Mouse (Mus musculus): Measurements from ENCODE around the gene Arpc3. TPM values are rescaled to one million over a fixed set of nuclear protein-coding genes. Genes with fewer than 3 reads are reported as not detected.

Gene Arpc3
- polyA plus RNA-seq, 1 experiment, result 203 TPM

- Histone ChIP-seq H3K4me1 (ENCODE audit: control insufficient read depth, insufficient read depth, low read length) (peaks cover 10% of the 10 kb centered on the region; the same call in 1 of the 2 replicates), H3K27ac (ENCODE audit: insufficient read depth, low read length) (no peak overlapping the region), H3K27me3 (ENCODE audit: control insufficient read depth, insufficient read depth, low read length) (no peaks in the 10 kb centered on the region), H3K4me3 (replicated peaks; ENCODE audit: insufficient read depth, low read depth, low read length) (no peak overlapping the region)
- DNase-seq, result no peak
- TF ChIP-seq POLR2A (IDR thresholded peaks at IDR 0.05; ENCODE audit: borderline replicate concordance, insufficient read depth, low read length) (no peak), CTCF (IDR thresholded peaks at IDR 0.05; ENCODE audit: borderline replicate concordance, insufficient read depth, low read depth, low read length) (no peak)
Observed at GRCm38 (mm10) chr5:122390671-122391070, 1.0 kb upstream of the Arpc3 start.

GRCm38 (mm10) chr5:122391178-122391785 is 396 bp upstream of the Arpc3 start:
- 47% methylated on average over 16 of the region's 16 CpGs for WGBS
- no peak overlapping the region for H3K4me3 ChIP-seq (replicated peaks; ENCODE audit: insufficient read depth, low read depth, low read length)
- no peaks in the 10 kb centered on the region for H3K27me3 ChIP-seq (ENCODE audit: control insufficient read depth, insufficient read depth, low read length)
- H3K27ac ChIP-seq (ENCODE audit: insufficient read depth, low read length), result no peak overlapping the region
- DNase-seq, result no peak
- peaks cover 10% of the 10 kb centered on the region; the same call in 1 of the 2 replicates for H3K4me1 ChIP-seq (ENCODE audit: control insufficient read depth, insufficient read depth, low read length)
- TF ChIP-seq POLR2A (IDR thresholded peaks at IDR 0.05; ENCODE audit: borderline replicate concordance, insufficient read depth, low read length), result no peak
- TF ChIP-seq CTCF (IDR thresholded peaks at IDR 0.05; ENCODE audit: borderline replicate concordance, insufficient read depth, low read depth, low read length), result no peak

DNA sequence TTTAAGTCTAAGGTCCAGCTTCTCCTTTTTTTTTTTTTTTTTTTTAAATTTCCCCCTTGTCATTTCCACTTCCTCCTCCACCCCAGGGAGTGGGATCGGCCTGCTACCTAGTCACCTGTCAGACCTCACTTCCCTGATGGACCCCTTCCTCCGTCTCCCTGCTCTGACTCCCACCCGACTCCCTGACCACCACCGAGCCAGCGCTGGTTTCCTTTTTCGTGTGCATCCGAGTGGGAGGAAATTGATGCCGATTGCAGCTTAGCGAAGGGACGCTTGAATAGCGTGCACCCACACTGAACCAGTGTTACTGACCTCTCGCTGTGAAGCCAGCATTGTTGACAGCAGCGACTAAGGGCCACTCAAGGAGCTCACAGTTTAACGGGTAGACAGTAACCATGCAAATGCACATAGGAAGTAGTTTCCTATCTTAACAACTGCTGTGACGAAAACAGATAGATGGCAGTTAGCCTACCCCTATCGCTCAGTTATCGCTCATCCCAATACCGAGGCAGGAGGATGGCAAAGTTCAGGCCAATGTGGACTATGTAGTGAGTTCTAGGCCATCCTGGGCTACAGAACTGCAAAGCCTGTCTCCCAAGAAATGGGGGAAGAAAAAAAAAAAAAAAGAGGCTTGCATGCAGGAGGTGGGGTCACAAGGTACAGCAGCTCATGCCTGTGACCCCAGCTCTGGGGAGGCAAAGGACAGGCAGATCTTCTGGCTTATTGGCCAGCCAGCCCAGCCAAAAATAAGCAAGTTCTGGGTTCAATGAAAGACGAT is 738 bp downstream of the Arpc3 start:
- peak overlapping the region; percentile 94 for H3K4me3 ChIP-seq (replicated peaks; ENCODE audit: insufficient read depth, low read depth, low read length)
- peak in 1 of 2 experiments; percentile 48 for DNase-seq
- peaks cover 10% of the 10 kb centered on the region; the same call in 1 of the 2 replicates for H3K4me1 ChIP-seq (ENCODE audit: control insufficient read depth, insufficient read depth, low read length)
- no peak for TF ChIP-seq CTCF (IDR thresholded peaks at IDR 0.05; ENCODE audit: borderline replicate concordance, insufficient read depth, low read depth, low read length)
- no peak for TF ChIP-seq POLR2A (IDR thresholded peaks at IDR 0.05; ENCODE audit: borderline replicate concordance, insufficient read depth, low read length)
- H3K27ac ChIP-seq (ENCODE audit: insufficient read depth, low read length), result no peak overlapping the region
- H3K27me3 ChIP-seq (ENCODE audit: control insufficient read depth, insufficient read depth, low read length), result no peaks in the 10 kb centered on the region
- WGBS, result 6% methylated on average over 19 of the region's 19 CpGs

- peak; percentile 77 for TF ChIP-seq CTCF (IDR thresholded peaks at IDR 0.05; ENCODE audit: borderline replicate concordance, insufficient read depth, low read depth, low read length)
- no peak for TF ChIP-seq POLR2A (IDR thresholded peaks at IDR 0.05; ENCODE audit: borderline replicate concordance, insufficient read depth, low read length)
- WGBS, result 33% methylated on average over 2 of the region's 2 CpGs
- H3K27ac ChIP-seq (ENCODE audit: insufficient read depth, low read length), result no peak overlapping the region
- no peak overlapping the region for H3K4me3 ChIP-seq (replicated peaks; ENCODE audit: insufficient read depth, low read depth, low read length)
- DNase-seq, result peak; percentile 61 to 73
- no peaks in the 10 kb centered on the region for H3K27me3 ChIP-seq (ENCODE audit: control insufficient read depth, insufficient read depth, low read length)
- peaks cover 10% of the 10 kb centered on the region; the same call in 1 of the 2 replicates for H3K4me1 ChIP-seq (ENCODE audit: control insufficient read depth, insufficient read depth, low read length)
Observed at GRCm38 (mm10) chr5:122393887-122394286, 2.2 kb downstream of the Arpc3 start.

DNA sequence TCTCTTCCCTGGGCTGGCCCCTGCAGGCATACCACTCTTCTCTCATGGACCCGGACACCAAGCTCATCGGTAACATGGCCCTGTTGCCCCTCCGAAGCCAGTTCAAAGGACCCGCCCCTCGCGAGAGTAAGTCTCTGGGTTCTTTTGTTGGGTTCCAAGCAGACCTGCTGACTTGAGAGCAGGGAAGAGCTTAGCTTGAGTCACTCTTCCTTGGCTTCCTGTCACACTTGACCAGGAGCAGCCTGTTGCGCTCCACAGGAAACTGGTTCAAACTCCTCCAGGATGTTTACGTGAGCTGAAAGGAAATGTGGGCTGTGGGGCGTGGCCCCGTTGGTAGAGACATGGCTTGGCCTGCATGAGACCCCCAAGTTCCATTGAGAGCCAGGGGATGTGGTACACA is 5.1 kb downstream of the Arpc3 start:
- no peak overlapping the region for H3K4me3 ChIP-seq (replicated peaks; ENCODE audit: insufficient read depth, low read depth, low read length)
- H3K27ac ChIP-seq (ENCODE audit: insufficient read depth, low read length), result no peak overlapping the region
- DNase-seq, result no peak
- peaks cover 13% of the 10 kb centered on the region; the same call in 1 of the 2 replicates for H3K4me1 ChIP-seq (ENCODE audit: control insufficient read depth, insufficient read depth, low read length)
- TF ChIP-seq CTCF (IDR thresholded peaks at IDR 0.05; ENCODE audit: borderline replicate concordance, insufficient read depth, low read depth, low read length) (no peak), POLR2A (IDR thresholded peaks at IDR 0.05; ENCODE audit: borderline replicate concordance, insufficient read depth, low read length) (no peak)
- 83% methylated on average over 10 of the region's 10 CpGs for WGBS
- no peaks in the 10 kb centered on the region for H3K27me3 ChIP-seq (ENCODE audit: control insufficient read depth, insufficient read depth, low read length)

- TF ChIP-seq CTCF (IDR thresholded peaks at IDR 0.05; ENCODE audit: borderline replicate concordance, insufficient read depth, low read depth, low read length) (no peak), POLR2A (IDR thresholded peaks at IDR 0.05; ENCODE audit: borderline replicate concordance, insufficient read depth, low read length) (no peak)
- Histone ChIP-seq H3K27ac (ENCODE audit: insufficient read depth, low read length) (no peak overlapping the region), H3K27me3 (ENCODE audit: control insufficient read depth, insufficient read depth, low read length) (no peaks in the 10 kb centered on the region), H3K4me1 (ENCODE audit: control insufficient read depth, insufficient read depth, low read length) (peaks cover 17% of the 10 kb centered on the region; the same call in 1 of the 2 replicates), H3K4me3 (replicated peaks; ENCODE audit: insufficient read depth, low read depth, low read length) (no peak overlapping the region)
- no peak for DNase-seq
- 86% methylated on average over 8 of the region's 8 CpGs for WGBS
Observed at GRCm38 (mm10) chr5:122397495-122397894, 5.8 kb downstream of the Arpc3 start.

DNA sequence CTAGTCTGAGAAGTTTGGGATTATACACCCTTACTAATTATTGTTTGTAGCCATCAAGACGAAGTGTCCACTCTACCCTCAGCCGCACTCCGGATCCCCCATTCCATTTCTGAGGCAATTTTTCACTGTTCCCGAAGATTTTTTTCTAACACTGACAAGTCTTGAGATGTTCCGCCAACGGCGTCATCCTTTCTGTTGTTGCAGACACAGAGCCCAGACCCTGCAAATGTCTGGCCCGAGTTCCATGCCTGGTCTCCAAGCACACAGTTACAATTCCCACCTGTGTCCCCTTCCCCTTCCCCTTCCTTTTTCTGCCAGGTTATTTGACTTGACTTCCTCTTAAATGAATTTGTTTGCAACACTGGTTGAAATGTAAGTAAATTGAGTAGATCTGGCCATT is 8.2 kb downstream of the Arpc3 start:
- Histone ChIP-seq H3K4me3 (replicated peaks; ENCODE audit: insufficient read depth, low read depth, low read length) (no peak overlapping the region), H3K27ac (ENCODE audit: insufficient read depth, low read length) (no peak overlapping the region), H3K4me1 (ENCODE audit: control insufficient read depth, insufficient read depth, low read length) (peaks cover 15% of the 10 kb centered on the region; the same call in 1 of the 2 replicates), H3K27me3 (ENCODE audit: control insufficient read depth, insufficient read depth, low read length) (no peaks in the 10 kb centered on the region)
- no peak for DNase-seq
- no peak for TF ChIP-seq POLR2A (IDR thresholded peaks at IDR 0.05; ENCODE audit: borderline replicate concordance, insufficient read depth, low read length)
- no peak for TF ChIP-seq CTCF (IDR thresholded peaks at IDR 0.05; ENCODE audit: borderline replicate concordance, insufficient read depth, low read depth, low read length)
- 86% methylated on average over 8 of the region's 8 CpGs for WGBS

Data from cerebellum, adult 2 months (tissue).